Mouse (Mus musculus): Measurements from ENCODE around the gene Dpf3. TPM values are rescaled to one million over a fixed set of nuclear protein-coding genes. Genes with fewer than 3 reads are reported as not detected.

The Dpf3 gene
- polyA plus RNA-seq, 1 experiment from 2014 or later = 4.4 TPM

DNA sequence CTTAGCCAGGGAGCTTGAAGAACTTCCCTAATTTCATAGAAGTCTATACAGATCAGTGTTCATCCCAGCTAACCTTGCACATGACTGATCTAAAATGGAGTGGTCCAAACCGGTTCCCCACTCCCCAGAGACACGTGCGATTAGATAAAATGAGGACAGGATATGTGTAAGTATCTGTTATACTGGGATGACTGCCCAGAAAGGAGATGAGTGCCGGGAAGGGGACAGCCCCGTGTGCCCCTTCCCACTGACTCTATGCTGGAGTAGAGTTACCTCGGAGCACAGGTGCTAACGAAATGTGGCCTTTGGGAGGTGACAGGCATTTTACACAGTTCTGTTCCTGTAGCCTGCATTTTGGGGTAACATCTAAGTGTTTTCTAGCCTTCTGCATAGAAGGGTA is 15.8 kb downstream of the Dpf3 start:
- no peaks in the 10 kb centered on the region for H3K9me3 ChIP-seq (ENCODE audit: control insufficient read depth, low read length)
- H3K9ac ChIP-seq (ENCODE audit: low read length) = no peak overlapping the region
- WGBS = 86% methylated on average over 7 of the region's 7 CpGs
- no peak overlapping the region for H3K27ac ChIP-seq (ENCODE audit: low read depth, low read length)
- H3K27me3 ChIP-seq (ENCODE audit: control insufficient read depth, insufficient read depth, low read length) = no peaks in the 10 kb centered on the region
- H3K36me3 ChIP-seq (ENCODE audit: control insufficient read depth, insufficient read depth, low read length) = no peaks in the 10 kb centered on the region
- ATAC-seq (replicated peaks; ENCODE audit: low FRiP score) (no peak), DNase-seq (ENCODE audit: low spot score) (no peak)
- H3K4me2 ChIP-seq (ENCODE audit: low read depth, low read length, severe bottlenecking) = no peak overlapping the region
- no peaks in the 10 kb centered on the region for H3K4me1 ChIP-seq (replicated peaks; ENCODE audit: control insufficient read depth, insufficient read depth, low read length)
- H3K4me3 ChIP-seq (ENCODE audit: low read depth, low read length) = no peak overlapping the region

DNA sequence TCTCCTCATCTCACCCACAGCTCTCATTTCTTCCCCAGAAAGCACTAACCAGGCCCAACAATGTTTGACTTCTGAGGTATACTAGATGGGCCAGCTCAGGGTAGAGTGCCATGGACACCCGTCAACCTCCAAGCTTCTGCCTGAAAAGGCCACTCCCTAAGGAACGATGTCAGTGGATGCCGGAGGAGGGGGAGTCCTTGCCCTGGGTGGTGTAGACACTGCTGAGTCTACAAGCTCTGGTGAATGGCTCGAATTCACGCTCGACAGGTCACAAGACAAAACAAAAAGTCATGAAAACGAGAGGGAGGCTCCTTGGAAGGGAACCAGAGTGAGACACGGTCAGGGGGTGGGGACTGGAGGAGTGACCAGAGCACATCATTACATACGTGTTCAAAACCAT is 17.4 kb downstream of the Dpf3 start:
- no peak overlapping the region for H3K4me3 ChIP-seq (ENCODE audit: low read depth, low read length)
- WGBS = 38% methylated on average over 9 of the region's 9 CpGs
- H3K36me3 ChIP-seq (ENCODE audit: control insufficient read depth, insufficient read depth, low read length) = no peaks in the 10 kb centered on the region
- H3K27ac ChIP-seq (ENCODE audit: low read depth, low read length) = no peak overlapping the region
- no peaks in the 10 kb centered on the region for H3K4me1 ChIP-seq (replicated peaks; ENCODE audit: control insufficient read depth, insufficient read depth, low read length)
- no peak overlapping the region for H3K4me2 ChIP-seq (ENCODE audit: low read depth, low read length, severe bottlenecking)
- no peaks in the 10 kb centered on the region for H3K9me3 ChIP-seq (ENCODE audit: control insufficient read depth, low read length)
- no peaks in the 10 kb centered on the region for H3K27me3 ChIP-seq (ENCODE audit: control insufficient read depth, insufficient read depth, low read length)
- no peak overlapping the region for H3K9ac ChIP-seq (ENCODE audit: low read length)
- no peak for ATAC-seq (replicated peaks; ENCODE audit: low FRiP score)
- DNase-seq (ENCODE audit: low spot score) = no peak

DNA sequence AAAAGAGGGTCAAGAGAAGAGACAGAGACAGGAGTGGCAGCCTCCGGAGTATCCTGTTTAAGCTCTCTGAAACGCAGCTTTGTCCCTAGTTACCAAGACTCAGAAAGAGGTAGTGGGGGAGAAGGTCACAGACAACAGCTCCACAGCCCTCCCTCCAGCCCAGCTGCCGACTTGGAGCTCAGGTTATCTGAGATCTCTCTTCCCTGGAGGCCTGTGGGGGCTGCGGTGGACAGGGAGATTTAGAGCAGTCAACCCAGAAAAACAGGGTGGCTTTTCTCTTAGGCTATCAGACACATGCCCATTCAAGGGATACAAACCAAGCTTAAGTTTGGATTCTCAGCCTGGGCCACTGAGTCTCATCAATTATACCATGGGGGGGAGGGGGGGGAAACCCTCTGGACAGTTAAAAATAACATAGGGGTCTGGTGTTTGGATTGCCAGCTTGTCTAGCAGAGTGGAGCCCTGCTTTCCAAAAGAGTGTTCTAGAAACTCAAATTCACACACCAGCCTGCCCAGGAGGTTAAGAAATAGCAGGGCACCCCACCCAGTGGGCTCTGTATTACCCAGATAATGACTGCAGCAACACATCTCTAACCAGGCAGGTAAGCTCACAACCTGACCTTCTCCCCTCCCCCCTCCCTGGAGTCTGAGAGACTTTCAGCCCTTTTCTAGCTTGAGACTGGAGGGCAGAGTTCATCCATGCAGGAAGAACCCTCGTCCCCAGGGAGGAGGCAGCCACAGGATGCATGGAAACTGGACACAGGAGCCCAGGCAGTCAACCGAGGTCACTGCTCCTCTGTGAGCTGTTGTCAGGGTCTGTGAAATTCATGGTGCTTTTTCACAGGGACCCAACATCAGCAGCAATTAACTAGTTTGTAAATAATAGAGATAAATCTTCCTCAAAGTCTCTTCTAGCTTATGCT is 20.7 kb downstream of the Dpf3 start:
- Histone ChIP-seq H3K4me1 (replicated peaks; ENCODE audit: control insufficient read depth, insufficient read depth, low read length) (no peaks in the 10 kb centered on the region), H3K36me3 (ENCODE audit: control insufficient read depth, insufficient read depth, low read length) (no peaks in the 10 kb centered on the region), H3K27ac (ENCODE audit: low read depth, low read length) (no peak overlapping the region), H3K4me3 (ENCODE audit: low read depth, low read length) (no peak overlapping the region), H3K9ac (ENCODE audit: low read length) (no peak overlapping the region), H3K9me3 (ENCODE audit: control insufficient read depth, low read length) (no peaks in the 10 kb centered on the region), H3K27me3 (ENCODE audit: control insufficient read depth, insufficient read depth, low read length) (no peaks in the 10 kb centered on the region), H3K4me2 (ENCODE audit: low read depth, low read length, severe bottlenecking) (no peak overlapping the region)
- ATAC-seq (replicated peaks; ENCODE audit: low FRiP score) (no peak), DNase-seq (ENCODE audit: low spot score) (no peak)
- WGBS = 38% methylated on average over 6 of the region's 6 CpGs

DNA sequence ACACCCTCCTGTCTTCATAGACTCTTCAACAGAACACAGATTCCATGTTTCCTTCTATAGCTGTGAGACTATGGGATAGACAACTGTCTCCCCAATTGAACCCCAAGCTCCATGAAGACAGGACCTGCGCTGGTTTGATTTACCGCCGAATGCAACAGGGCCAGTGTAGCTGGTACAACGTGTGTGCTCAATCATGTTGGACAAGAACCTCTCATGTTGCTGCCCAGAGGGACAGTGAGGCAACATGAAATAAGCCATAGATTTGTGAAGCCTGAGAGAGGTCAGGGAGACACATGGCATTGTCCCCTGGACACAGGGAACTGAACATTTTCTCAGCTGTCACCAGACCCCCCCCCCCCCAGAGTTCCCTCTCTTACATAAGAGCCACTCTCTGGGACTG is 21.5 kb downstream of the Dpf3 start:
- H3K4me3 ChIP-seq (ENCODE audit: low read depth, low read length) = no peak overlapping the region
- WGBS = 89% methylated on average over 4 of the region's 4 CpGs
- ATAC-seq (replicated peaks; ENCODE audit: low FRiP score) (no peak), DNase-seq (ENCODE audit: low spot score) (no peak)
- H3K36me3 ChIP-seq (ENCODE audit: control insufficient read depth, insufficient read depth, low read length) = no peaks in the 10 kb centered on the region
- no peak overlapping the region for H3K9ac ChIP-seq (ENCODE audit: low read length)
- no peaks in the 10 kb centered on the region for H3K4me1 ChIP-seq (replicated peaks; ENCODE audit: control insufficient read depth, insufficient read depth, low read length)
- H3K4me2 ChIP-seq (ENCODE audit: low read depth, low read length, severe bottlenecking) = no peak overlapping the region
- no peak overlapping the region for H3K27ac ChIP-seq (ENCODE audit: low read depth, low read length)
- H3K9me3 ChIP-seq (ENCODE audit: control insufficient read depth, low read length) = no peaks in the 10 kb centered on the region
- no peaks in the 10 kb centered on the region for H3K27me3 ChIP-seq (ENCODE audit: control insufficient read depth, insufficient read depth, low read length)

DNA sequence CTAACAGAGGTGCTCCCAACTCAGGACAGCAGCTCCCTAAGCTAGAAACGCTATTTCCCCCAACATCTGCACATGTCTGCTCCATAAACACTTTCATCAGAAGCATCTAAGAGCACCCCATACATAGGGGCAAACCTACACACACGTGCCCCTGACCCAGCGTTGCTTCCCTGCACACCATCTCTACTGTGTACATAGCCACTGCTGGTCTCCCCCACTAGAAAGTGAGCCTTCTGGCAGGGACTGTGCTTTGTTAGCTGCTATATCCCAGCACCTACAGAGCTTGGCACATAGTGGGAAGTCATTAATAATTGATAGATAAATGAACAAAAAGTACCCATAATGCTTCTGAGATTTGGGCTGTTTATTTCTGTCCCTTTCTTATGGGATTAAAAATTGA is 27.2 kb downstream of the Dpf3 start:
- Histone ChIP-seq H3K4me3 (ENCODE audit: low read depth, low read length) (no peak overlapping the region), H3K9me3 (ENCODE audit: control insufficient read depth, low read length) (no peaks in the 10 kb centered on the region), H3K36me3 (ENCODE audit: control insufficient read depth, insufficient read depth, low read length) (no peaks in the 10 kb centered on the region), H3K27me3 (ENCODE audit: control insufficient read depth, insufficient read depth, low read length) (no peaks in the 10 kb centered on the region), H3K4me2 (ENCODE audit: low read depth, low read length, severe bottlenecking) (no peak overlapping the region), H3K27ac (ENCODE audit: low read depth, low read length) (no peak overlapping the region), H3K4me1 (replicated peaks; ENCODE audit: control insufficient read depth, insufficient read depth, low read length) (no peaks in the 10 kb centered on the region), H3K9ac (ENCODE audit: low read length) (no peak overlapping the region)
- 71% methylated on average over 3 of the region's 3 CpGs for WGBS
- DNase-seq (ENCODE audit: low spot score) = no peak
- ATAC-seq (replicated peaks; ENCODE audit: low FRiP score) = no peak

DNA sequence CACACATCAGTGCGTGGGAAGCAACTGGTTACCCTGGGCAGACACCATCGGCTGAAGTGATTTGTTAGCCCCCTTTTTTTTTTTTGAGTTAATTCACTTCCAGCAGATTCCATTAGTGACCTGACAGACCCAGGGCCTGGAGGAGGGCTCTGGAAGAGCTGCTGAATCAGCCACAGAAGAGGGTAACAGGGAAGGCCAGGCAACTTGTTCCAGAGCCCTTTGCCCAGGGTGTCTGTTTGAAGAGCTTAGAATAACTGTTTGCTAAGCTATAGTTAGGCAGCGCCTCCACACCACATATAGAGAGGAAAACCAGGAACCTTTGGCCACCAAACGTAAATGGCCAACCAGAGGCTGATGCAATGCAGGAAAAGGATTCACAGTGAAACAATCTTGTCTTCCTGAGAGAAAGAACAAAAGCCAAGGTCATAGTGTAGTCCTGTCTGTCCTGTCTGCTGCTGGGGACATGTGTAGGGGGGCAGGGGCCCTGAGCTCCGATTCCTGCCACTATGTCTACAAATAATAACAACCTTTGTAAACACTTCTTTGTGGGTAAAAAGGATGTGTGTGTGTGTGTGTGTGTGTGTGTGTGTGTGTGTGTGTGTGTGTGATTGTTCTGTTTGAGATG is 32.7 kb downstream of the Dpf3 start:
- Histone ChIP-seq H3K9ac (ENCODE audit: low read length) (no peak overlapping the region), H3K4me2 (ENCODE audit: low read depth, low read length, severe bottlenecking) (no peak overlapping the region), H3K4me1 (replicated peaks; ENCODE audit: control insufficient read depth, insufficient read depth, low read length) (no peaks in the 10 kb centered on the region), H3K4me3 (ENCODE audit: low read depth, low read length) (no peak overlapping the region), H3K36me3 (ENCODE audit: control insufficient read depth, insufficient read depth, low read length) (no peaks in the 10 kb centered on the region), H3K27me3 (ENCODE audit: control insufficient read depth, insufficient read depth, low read length) (no peaks in the 10 kb centered on the region), H3K27ac (ENCODE audit: low read depth, low read length) (no peak overlapping the region), H3K9me3 (ENCODE audit: control insufficient read depth, low read length) (no peaks in the 10 kb centered on the region)
- DNase-seq (ENCODE audit: low spot score) (no peak), ATAC-seq (replicated peaks; ENCODE audit: low FRiP score) (no peak)
- WGBS = 79% methylated on average over 5 of the region's 5 CpGs

DNA sequence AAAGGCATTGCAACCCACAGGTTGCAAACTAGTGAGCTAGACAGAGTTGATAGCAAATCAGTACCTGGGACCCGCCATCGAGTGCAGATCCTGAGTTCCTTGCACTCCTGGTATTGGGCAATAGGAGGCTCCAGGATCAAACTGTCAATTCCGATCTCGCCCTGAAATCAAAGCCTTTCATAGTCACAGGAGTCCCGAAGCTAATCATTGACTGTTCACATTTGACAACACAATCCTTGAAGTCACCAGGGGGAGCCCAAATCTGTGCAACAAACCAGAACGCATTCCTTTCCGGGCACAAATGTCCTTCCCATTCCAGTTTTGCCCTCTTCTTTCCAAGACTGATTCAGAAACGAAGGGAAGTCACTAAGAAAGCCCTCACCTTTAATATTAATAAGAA is 35.7 kb downstream of the Dpf3 start:
- DNase-seq (ENCODE audit: low spot score) = no peak
- H3K27ac ChIP-seq (ENCODE audit: low read depth, low read length) = no peak overlapping the region
- 66% methylated on average over 8 of the region's 8 CpGs for WGBS
- no peaks in the 10 kb centered on the region for H3K9me3 ChIP-seq (ENCODE audit: control insufficient read depth, low read length)
- no peak for ATAC-seq (replicated peaks; ENCODE audit: low FRiP score)
- no peak overlapping the region for H3K4me2 ChIP-seq (ENCODE audit: low read depth, low read length, severe bottlenecking)
- H3K4me1 ChIP-seq (replicated peaks; ENCODE audit: control insufficient read depth, insufficient read depth, low read length) = no peaks in the 10 kb centered on the region
- no peak overlapping the region for H3K9ac ChIP-seq (ENCODE audit: low read length)
- no peak overlapping the region for H3K4me3 ChIP-seq (ENCODE audit: low read depth, low read length)
- H3K36me3 ChIP-seq (ENCODE audit: control insufficient read depth, insufficient read depth, low read length) = no peaks in the 10 kb centered on the region
- no peaks in the 10 kb centered on the region for H3K27me3 ChIP-seq (ENCODE audit: control insufficient read depth, insufficient read depth, low read length)

DNA sequence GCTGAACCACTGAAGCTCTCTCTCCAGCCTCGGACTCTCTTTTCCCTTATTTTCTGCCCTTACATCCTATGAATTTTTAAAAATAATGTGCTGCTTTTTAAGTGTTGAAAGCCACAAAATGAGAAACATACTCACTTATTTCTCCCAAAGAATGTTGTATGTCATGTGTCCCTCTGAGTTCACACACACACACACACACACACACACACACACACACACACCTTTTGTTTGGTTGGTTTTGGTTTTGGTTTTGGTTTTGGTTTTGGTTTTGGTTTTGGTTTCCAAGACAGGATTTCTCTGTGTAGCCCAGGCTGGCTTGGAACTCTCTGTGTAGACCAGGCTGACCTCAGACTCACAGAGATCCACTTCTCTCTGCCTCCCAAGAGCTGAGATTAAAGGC is 37.0 kb downstream of the Dpf3 start:
- Histone ChIP-seq H3K4me3 (ENCODE audit: low read depth, low read length) (no peak overlapping the region), H3K9me3 (ENCODE audit: control insufficient read depth, low read length) (no peaks in the 10 kb centered on the region), H3K4me2 (ENCODE audit: low read depth, low read length, severe bottlenecking) (no peak overlapping the region), H3K27ac (ENCODE audit: low read depth, low read length) (no peak overlapping the region), H3K27me3 (ENCODE audit: control insufficient read depth, insufficient read depth, low read length) (no peaks in the 10 kb centered on the region), H3K4me1 (replicated peaks; ENCODE audit: control insufficient read depth, insufficient read depth, low read length) (no peaks in the 10 kb centered on the region), H3K9ac (ENCODE audit: low read length) (no peak overlapping the region), H3K36me3 (ENCODE audit: control insufficient read depth, insufficient read depth, low read length) (no peaks in the 10 kb centered on the region)
- no peak for ATAC-seq (replicated peaks; ENCODE audit: low FRiP score)
- no peak for DNase-seq (ENCODE audit: low spot score)
- WGBS = 88% methylated on average over 1 of the region's 1 CpGs

DNA sequence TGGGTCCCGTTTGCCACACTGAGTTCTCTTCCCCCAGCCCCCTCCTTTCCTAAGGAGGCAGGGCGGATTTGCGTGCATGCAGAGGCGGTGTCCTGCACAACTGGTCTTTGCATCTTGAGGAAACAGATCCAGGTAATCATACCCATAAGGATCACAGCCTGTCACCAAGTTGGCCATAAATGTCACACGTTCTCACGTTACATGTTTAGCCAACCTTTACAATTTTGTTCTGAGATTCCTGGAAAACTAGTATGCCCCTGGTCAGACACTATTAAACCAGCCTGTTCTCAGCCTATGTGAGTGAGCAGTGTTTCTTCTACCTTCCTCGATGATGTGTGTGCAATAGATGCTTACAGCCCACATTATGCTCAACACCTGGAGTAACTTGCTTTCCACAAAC is 38.3 kb downstream of the Dpf3 start:
- no peaks in the 10 kb centered on the region for H3K9me3 ChIP-seq (ENCODE audit: control insufficient read depth, low read length)
- no peaks in the 10 kb centered on the region for H3K27me3 ChIP-seq (ENCODE audit: control insufficient read depth, insufficient read depth, low read length)
- H3K27ac ChIP-seq (ENCODE audit: low read depth, low read length) = no peak overlapping the region
- no peak overlapping the region for H3K4me3 ChIP-seq (ENCODE audit: low read depth, low read length)
- no peaks in the 10 kb centered on the region for H3K4me1 ChIP-seq (replicated peaks; ENCODE audit: control insufficient read depth, insufficient read depth, low read length)
- no peaks in the 10 kb centered on the region for H3K36me3 ChIP-seq (ENCODE audit: control insufficient read depth, insufficient read depth, low read length)
- DNase-seq (ENCODE audit: low spot score) (no peak), ATAC-seq (replicated peaks; ENCODE audit: low FRiP score) (no peak)
- H3K9ac ChIP-seq (ENCODE audit: low read length) = no peak overlapping the region
- 91% methylated on average over 7 of the region's 7 CpGs for WGBS
- H3K4me2 ChIP-seq (ENCODE audit: low read depth, low read length, severe bottlenecking) = no peak overlapping the region
